Mouse (Mus musculus) hindlimb bud, embryonic 11.5 days (tissue): ENCODE results near the gene Car12.

Experiments
- DNase-seq: peaks from one replicate; pipeline ENCODE4 v3.0.0-alpha.2; 2012; ENCODE audit warnings: low read depth, low spot score; ENCODE audit errors: extremely low spot score

The Car12 gene

DNA sequence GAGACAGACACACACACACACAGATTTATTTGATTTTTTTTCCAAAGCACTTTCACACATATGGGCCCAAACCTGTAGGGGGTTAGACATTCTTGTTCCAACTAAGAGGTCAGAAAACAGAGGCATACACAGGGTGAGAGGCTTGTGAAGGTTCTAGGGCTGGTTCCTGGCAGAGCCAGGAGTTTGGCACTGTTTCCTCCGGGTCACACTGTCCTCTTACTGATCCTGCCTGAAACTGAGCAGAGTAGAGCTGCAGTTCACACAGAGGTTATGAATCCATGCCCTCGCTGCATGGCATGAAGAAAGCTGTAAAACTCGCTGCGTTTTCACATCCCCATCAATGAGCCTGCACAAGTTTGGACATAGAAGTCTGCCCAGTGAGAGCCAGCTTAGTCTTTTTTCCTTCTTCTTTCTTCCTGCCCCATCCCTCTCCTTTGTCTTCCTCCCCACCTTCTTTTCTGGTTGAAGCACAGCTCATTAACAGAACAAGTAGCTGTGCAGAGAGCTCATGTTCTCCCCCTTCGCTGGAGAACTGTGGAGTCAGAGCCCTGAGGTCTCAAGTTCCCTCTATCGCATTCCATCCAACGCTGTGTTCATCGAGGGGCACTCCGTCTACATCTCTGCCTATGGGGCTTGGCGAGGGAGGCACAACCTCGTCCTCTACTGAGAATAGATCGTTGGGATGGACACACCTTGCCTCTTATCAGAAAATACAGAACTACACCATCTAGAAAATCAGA is 4.5 kb upstream of the Car12 start:
- no peak for DNase-seq

DNA sequence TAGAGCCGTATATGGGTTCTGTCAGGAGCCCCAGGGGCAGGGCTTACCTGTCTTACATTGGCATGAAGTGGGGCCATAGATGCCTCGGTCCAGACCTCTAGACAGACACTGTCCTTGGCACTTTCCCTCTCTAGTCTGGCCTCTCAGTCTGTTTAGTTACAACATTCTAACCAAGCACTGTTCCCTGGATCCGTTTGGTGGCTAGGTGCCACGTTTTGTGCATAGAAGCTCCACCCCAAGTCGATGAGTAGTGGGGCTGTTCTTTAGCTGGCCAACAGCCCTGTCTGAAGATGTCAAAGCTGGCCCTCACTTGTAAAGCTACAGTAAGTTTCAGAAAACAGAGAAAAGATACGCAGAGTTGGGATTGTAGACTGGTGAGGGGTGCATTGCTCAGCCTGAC is 2.9 kb upstream of the Car12 start:
- no peak for DNase-seq

DNA sequence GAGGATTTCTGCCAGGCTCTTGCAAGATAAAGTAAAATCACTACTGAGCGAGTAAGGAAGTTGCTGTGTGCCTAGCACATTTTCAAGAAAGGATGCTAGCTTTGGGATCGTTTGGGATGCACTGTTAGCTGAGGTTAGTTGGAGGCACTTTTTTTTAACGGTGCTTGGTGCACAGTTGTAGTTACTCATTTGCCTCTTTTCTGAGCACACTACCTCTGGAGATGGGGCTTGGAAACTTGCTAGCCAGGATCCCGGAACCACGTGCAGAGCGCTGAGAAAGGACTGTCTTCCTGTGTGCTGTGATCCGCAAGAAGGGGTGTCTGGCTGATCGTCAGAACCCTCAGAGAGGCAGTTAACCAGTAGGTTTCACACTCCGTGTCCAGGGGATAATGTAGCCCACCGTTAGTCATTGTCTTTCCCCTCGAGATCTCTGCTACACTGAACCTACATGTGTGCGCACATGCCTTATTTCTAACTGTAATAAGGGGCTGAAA is 583 bp downstream of the Car12 start:
- no peak for DNase-seq

DNA sequence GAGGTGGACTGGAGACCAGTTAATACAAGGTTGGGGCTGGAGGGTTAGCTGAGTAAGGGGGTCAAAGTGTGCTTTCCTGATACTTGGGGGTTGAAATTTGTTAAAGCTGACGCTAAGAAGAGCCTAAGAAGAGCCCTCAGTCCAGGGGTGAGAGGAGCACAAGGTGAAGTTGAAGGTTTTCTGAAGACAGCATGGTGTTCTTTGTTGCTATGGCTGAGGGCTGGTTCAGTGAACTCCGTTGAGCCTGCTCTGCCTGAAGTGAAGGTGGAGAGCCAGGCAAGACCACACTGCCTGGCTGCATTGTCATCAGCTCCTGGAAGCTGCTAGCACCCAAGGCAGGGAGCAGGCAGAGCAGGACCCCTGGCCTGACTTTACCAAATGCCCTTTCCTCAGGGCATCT is 1.9 kb downstream of the Car12 start:
- no peak for DNase-seq

DNA sequence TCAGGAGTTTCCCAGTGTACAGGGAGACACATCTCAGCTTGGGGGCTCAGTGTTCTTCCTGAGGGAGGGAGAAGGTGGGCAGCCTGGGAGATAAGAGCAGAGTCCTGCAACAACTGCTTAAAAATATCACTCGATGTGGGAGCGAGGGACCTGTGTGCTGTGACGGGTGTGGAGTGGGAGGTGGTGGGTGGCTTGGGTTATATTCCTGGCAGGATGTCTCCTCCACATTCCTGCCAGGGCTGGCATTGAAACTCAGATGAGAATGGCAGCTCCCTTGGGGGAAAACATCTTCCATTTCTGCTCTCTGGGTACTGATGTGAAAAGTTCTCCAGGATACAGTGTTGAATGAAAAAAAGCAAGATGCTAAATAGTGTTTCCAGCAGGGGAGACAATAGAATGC is 3.0 kb downstream of the Car12 start:
- DNase-seq = no peak

DNA sequence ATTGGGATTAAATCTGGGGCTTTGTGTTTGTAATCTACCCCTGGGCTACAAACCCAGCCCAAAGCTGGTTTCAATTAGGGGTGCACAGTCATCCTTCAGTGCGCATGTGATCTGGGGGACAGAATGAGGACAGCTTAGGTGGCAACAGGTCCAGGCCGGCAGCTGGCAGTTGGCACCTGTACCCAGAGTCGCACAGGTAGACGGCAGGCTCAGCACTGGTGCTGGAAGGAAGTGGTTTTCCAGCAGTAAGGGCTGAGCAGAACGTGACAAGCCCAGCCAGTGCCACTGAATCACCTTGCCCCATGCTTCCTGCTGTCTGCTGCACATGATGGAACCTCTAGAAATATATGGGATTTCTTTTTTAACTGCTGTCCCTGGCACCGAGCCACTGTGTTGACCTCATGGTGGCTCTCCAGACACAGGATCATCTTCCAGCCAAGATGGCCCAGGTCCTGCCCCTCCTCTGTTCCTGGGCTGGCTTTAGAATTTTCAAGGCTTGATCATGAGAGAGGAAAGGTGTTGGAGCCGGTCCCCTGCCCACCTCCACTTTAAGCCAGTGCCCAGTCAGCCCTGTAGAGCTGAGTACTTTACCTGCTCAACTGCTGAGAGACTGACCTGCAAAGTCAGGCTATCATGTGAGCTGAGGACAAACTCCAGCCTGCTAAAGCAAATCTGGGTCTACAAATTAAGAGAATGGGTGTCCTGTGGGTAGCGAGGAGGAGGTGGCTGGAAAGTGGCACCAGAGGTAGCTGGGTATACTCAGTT is 7.4 kb downstream of the Car12 start:
- DNase-seq = no peak

DNA sequence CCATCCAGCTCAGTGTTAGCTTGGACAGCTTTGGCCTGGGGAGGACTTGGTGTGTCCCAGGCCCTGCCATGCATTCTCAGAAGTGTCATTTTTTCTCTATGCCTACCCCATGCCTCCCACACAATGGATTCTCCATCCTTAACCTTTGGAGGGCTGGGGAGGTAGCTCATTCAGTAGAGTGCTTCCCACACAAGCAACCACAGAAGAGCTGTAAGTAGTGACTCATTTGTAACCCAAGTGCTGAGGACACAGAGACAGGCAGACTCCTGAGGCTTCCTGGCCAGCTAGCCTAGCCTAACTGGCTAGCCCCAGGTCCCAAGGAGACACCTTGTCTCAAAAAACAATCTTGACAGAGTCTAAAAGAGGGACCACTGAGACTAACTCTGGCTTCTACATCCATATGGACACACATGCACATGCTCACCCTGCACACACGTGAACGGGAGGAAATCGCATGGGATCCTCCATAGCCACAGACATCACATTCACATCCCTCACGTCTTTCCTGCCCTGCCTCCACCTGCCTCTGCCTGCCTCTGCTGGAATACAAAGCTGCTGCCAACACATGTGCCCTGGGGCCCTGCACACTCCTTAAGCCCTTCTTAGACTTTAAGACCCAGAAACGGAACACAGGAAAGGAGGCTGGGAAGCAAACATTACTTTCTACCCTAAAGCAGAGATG is 8.8 kb downstream of the Car12 start:
- DNase-seq = no peak

DNA sequence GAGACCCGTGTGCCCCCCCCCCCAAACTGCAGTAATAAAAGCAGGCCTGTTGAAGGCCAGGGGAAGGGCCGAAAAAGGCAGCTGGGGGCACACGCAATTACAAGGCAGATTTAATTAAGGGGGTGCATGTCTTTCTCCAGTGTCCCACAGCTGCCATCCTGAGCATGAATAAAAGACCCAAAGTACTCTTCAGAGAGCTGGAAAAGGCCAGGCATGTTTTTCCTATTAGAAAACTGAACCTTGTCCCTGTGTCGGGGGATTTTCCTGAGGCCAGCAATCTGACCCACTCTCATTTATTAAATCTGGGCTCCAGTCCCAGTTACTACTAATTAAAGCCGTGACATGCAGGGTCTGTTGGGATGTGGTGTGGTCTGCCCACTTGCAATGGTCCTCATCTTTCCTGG is 9.4 kb downstream of the Car12 start:
- no peak for DNase-seq

DNA sequence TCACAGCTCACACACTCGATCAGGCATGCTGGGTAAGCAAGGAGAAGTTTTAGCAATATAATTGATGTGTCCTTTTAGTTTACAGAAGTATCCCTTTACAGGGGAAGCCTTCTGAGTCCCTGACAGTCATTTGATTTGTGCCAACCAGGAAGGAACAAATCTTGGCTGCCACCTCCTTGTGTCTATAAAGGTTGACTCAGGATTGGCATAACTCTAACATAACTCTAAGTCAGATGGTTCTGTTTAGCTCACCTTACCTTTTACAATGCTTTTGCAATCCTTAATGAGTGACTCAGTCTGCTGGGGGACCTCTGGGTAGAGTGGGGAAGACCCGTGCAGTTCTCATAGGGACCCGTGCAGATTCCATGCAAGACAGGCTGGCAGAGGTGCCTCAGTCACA is 12.1 kb downstream of the Car12 start:
- no peak for DNase-seq

DNA sequence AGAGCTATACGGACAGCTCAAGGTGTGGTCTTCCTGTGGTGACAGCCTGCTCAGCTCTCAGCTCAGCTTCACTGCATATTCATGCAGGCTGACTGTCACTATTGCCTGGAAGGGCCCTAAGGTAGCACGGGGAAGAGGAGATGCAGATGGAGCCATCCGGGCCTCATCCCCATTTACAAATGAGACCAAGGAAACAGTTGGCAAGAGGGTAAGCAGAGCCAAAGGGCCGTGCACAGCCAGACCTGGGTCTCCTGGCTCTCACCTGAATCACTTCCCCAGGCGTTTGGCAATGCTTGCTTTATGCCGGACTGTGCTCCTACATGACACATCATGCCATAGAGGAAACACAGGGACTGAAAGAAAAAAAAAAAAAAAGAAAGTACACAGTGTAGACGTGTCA is 13.8 kb downstream of the Car12 start:
- no peak for DNase-seq

DNA sequence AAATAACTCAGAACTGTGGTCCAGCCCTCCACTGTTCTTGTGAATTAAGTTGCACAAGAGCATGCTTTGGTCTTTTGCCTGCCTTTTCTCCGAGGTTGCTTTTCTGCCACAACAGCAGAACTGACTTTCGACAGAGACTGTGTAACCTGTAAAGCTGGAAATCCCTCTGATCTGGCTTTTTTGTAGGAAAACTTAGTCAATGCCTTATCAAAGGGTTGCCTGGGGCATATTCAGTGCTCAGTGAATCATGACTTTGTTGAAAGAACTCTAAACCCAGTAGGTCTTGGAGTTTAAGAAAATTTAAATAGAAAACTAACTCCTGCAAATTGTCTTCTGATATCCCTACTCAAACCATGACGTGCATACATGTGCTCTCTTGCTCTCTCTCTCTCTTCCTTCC is 17.1 kb downstream of the Car12 start:
- no peak for DNase-seq

DNA sequence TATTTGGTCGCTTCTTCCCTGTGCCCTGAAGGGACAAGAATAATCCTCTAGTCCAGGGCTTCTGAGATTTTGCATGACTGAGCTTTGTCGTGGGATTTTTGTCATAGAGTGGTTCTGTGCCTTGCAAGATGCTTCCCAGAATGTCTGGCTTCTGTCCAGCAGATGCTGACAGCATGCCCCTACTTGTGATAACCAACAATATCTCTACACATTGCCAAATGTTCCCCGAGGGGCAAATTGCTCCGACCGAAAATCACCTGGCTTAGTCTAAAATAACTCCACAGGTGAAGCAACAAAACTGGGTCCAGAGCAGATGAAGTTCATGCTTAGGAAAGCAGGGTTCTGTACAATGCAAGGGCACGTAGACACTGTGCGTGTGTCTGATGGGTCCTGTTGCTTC is 17.8 kb downstream of the Car12 start:
- no peak for DNase-seq

DNA sequence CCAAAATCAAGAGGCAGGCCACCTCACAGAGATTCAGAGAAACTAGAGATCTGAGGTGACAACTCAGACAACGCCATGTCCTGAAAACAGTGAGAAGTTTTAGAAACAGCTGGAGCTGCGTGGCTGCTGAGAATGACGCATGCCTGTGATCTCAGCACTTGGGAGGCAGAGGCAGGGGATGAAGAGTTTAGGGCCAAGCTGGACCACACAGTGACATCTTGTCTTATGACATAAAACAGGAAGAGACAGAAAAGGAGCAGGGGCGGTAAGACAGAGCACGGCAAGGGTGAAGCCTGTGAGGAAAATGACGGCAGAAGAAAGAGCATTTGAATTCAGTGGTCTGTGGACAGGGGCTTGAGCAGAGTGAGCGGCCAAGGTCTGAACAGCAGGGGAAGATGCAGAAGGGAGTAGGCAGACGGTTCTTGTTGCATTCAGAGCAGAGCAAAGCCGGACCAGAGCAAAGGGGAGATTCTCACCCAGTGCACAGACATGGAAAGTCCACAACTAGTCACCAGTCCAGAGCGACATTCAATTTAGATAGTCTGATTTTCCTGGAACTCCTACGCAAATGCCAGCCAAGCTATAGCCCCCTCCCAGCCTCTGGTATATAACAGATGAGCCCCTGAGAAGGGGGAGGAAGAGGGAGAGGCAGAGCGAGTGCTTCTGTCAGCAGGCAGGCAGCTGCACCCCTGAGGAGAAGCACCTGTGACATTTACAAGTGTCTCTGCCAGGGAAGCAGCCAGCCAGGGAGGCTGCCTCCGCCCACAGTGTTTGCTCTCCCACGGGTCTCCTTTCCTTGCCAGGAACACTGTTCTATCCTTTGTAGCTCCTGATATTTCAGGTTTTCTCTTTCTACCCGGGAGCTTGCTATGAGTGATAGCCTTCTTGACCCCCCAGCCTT is 19.6 kb downstream of the Car12 start:
- no peak for DNase-seq

DNA sequence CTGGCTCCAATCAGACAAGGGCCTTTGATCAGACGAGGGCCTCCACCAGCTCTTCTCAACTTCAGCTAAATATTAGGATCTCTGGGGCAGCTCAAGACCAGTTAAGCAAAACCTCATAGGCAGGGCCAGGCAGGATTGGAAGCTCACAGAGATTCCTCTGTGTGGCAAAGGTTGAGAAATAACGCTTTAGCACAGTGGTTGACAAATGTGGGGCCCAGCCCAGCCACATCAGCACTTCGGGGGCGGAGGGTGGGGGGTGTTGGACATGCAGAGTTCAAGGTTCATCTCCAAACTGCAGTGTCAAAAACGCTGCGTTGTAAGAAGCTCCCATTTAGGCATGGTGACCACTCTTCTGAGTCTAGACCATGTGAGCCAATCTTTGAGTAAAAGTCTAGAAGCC is 21.1 kb downstream of the Car12 start:
- DNase-seq = no peak

DNA sequence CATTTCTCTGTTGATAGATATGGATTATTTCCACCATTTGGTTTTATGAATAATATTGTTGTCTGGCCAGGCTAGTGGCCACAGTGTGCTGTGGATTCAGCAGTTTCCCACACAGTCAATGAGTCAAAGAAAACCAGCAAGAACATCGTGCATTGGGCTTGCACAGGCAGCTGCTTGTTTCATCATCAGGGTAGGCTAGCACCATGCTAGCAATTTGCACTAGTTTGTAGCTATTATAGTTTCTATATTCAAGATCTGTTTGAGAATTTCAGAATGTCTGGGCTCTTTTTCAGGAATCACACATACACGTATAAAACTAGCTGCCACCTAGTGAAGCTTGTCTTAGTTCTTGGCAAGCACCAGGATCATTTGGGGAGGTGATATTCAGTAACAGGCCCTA is 21.6 kb downstream of the Car12 start:
- DNase-seq = no peak

DNA sequence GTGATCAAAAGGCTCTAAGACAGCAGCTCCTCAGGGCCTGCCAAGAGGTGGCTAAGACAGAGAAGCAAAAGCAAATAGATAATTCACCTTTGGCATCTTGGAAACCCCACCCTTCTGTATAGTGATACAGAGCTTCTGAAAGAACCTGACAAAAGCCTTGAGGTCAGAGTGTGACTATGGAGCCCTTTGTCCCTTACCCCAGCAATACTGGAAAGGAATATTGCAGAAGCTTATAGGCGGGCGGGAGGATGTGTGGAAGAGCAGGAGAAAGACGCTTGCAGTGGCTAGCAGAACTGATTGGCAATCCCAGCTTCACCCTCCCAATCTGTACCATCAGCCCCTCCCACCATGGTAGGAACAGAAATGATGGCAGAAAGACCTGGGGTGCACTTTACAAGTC is 22.5 kb downstream of the Car12 start:
- no peak for DNase-seq

DNA sequence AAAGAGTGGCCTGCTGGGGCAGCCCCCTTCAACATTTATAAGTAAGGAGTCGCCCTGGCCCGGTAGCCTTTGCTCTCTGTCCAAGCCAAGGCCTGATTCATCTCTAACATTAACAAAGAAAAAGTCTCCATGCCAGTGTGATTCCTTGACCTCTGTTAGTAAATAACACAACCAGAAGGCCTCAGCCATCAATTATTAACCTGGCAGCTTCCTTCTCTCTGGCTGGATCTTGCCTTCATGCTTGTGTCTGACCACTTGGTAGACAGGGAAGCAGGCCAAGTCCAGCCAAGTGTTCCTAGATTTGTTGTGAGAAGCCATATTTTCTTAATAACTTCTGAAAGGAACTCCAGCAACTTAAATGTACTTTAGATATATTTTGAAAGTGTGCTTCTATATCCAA is 23.1 kb downstream of the Car12 start:
- no peak for DNase-seq

DNA sequence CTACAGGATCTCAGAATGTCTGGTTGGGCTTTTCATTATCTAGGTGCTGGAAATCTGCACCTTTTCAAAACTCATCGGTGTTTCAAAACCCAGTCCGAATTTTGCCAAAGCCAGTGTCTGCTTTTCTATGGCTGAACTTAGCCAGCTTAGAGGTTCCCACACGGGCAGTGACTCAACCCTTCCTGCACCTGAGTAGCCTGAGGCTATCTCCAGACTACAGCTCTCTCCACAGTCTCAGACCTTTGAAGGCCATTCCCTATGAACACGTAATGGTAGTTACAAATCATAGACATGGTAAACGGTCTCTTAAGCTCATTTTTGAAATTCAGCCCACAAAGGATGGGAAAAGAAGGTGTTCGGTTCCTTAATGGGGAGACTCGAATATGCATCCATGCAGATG is 26.0 kb downstream of the Car12 start:
- no peak for DNase-seq

DNA sequence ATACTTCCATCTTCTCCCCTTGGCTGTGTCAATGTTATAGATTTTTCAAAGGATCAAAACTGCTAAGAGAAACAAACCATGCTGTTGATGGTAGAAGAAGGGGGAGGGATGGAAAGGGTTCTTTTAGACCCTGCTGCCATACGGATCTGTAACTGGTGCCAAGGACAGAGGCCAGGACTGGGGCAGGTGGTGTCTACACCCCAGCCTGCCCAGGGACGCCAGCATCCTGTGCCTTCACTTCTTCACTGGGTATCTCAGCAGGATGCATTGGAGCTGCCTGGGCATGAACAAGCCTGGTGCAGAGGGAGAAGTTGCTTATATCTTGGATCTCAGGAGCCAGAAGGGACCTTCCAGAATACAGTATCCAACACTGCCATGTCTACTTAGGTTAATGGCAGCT is 31.0 kb downstream of the Car12 start:
- DNase-seq = no peak

DNA sequence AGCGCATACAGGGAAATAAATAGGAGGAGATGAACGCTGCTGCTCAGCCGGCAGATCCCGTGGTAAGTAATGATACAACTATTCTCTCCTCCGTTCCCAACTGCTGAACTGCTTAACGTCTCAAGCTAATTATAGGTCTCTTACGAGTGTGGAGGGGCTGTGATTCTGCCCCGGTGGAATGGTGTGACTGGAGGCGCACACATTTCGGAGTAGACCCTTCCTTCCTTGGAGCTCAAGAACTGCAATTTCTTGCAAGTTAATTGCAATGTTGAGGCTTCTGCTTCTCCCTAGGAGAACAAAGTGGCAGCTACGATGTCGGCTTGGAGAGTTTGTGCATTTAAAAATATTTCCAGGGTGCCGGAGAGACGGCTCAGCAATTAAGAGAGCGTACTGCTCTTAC is 34.9 kb downstream of the Car12 start:
- DNase-seq = no peak

DNA sequence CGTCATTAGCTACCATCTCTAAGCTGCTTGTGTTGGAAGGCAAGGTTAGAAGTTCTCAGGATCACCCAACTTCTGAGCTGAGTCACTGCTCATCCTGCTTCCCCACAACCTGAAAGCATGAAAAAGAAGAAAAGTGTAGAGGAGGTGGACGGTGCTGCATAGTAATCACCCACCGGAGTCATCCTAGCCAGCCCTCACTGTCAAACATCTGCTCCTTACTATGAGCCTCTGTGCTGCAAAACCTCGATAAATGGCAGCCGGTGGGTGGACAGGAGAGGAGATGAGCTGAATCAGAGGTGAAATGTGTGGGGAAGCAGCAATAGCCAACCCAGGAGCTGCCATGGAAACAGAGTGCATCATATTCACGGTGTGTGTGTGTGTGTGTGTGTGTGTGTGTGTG is 39.4 kb downstream of the Car12 start:
- DNase-seq = no peak
